Mouse (Mus musculus) right cerebral cortex, postnatal 36 days (tissue): ENCODE measurements around the gene Ppp1r2.

Experiments used
- DNase-seq, 2 experiments: peaks; one replicate each; pipeline ENCODE4 v3.0.0; 2022; ENCODE audit warnings: low spot score in 2 of 2, mixed read lengths in 1 of 2

Gene Ppp1r2

DNA sequence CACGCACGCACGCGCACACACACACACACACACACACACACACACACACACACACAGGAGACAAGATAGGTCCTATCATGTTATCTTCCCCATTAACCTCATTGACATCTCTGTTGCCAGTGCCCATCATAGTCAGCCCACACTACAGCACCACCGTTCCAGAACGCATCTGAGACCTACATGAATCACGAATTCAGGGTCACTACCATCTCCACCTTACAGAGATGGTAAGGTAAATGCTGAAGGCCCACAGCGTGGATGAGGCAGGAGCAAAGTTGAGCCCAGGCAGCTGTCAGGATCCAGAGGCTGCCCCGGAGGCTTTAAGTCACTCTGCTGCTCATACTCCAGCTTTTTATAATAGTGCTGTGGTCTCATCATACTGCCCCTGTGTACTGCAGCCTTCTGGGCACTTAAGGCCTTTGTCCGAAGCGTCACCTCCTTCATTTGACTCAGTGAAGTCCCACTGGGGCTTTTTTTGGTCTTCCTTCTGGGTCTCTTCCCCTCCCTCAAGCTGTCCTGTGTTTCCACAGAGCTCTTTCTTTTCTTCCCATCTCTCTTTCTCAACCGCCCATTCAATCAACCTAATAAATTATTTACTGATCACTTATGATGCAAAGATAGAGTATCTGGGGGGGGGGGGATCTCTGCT is 40.1 kb downstream of the Ppp1r2 start:
- DNase-seq = no peak

DNA sequence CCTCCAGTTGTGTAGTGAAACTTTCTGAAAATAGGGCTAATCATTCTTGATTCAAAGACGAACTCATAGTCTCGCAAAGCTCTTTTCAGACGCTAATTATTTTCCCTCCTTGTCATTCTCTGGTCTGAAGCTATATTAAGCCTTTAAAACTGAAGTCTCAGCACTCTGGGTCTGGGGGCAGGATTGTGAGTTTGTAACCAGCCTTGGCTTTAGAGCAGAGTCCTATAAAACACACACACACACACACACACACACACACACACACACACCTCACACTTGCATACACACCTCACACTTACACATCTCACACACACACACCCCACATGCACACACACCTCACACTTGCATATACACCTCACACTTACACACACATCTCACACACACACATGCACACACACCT is 40.7 kb downstream of the Ppp1r2 start:
- no peak for DNase-seq

DNA sequence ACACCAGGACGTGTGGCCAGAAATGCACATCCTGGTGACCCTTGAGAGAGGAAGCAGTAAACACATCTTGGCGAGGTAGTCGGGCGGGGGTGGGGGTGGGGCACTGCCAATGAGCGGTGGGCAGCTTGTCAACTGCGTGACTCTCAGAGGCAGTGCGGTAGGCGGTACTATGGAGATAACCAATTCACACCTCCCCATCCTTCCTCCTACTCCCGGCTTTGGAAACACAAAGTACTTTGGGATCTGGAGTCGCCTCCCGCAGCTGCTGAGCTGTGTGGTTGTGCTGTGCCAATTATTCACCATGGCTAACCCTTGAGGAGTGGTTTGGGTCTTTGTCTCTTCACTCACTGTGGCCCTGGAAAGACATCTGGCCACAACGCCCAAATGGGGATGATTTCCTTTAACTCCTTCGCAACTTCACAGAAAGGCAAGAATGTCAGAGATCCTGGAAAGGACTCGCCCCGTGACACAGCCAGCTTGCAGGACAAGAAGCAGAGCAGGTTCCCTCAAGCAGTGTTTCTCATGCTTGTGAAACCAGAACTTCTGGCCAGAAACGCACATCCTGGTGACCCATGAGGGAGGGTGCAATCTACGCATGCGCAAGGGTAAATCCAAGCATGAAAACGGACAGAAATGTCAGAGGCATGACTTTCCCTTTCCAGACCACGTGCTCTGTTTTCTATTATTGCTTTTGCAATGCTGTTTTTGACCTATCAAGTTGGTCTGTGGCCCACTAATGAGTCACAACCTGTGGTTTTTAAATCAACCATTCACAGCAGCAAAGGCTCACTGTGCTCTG is 41.3 kb downstream of the Ppp1r2 start:
- peak; percentile 73 to 87 for DNase-seq

DNA sequence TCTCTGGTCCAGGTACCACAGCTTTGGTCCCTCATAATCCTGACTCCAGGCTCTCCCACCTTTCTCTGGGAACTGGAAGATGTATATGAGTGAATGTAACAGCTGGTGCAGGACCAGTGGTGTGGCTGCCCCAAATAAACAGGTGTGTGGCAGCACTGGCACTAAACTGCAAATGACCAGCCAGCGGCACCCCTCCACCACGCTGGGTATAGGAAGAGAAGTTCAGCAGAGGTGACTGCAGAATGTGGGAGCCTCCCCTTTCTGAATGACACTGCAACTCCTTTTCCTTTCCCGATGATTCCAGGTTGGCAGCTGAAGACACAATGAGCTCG is 41.9 kb downstream of the Ppp1r2 start:
- DNase-seq = no peak

DNA sequence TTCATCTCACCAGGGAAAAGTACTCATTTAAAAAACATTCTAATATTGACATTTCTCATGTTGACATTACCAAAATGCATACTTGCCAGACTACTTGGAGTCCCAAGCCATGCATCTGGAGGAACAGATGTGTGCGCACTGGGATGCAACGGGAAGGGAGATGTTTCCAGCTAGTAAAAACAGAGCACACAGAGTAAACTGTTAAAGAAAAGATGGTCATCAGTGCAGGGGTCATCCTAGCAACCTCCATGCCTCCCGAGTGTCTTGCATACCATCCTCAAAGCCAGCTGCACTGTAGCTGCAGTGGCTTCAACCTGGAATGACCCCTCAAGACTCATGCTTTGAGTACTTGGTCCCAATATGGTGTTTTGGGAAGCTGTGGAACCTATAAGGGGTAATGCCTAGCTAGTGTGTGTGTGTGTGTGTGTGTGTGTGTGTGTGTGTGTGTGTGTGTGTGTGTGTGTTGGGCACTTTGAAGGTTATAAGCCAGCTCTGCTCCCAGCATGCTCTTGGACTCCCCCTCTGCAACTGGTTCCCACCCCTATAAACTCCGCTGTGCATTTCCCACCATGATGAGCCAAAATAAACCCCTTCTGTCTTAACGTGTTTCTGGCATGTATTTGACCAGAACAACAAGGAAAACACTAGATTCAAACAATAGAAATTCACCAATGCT is 42.4 kb downstream of the Ppp1r2 start:
- no peak for DNase-seq

DNA sequence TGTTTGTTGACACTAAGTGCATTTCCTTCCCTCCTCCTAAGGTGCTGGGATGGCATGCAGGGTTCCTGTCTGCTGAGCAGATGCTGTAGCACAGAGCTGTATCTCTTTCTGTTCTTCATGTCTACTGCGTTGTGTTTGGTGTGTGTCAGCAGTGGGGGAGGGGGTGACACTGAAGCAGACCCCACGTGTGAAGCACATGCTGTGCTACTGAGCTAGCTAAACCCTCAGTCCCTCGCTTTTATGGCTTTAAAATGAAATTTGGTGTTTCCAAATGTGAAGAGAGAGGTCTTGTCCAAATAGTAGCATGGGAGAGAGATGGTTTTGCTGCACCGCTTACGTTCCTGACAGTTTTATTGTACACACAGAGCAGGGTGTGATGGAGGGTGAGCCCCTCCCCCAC is 43.5 kb downstream of the Ppp1r2 start:
- DNase-seq = no peak

DNA sequence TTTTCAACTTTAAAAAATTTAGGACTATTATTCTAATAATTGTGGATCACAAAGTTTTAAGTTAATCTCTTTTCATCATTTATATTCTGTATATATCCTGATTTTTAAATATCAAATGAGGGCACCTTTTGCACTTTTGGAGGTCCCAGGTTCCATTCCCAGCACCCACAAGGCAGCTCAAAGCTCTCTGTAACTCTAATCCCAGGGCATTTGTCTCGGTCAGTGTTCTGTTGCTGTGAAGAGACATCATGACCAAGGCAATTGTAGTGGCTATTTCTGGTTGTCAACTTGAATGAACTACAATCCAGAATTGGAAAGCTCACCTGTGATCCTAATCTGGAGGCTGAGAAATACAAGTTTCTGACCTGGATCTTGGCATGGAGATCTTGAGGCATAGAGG is 47.3 kb downstream of the Ppp1r2 start:
- no peak for DNase-seq

DNA sequence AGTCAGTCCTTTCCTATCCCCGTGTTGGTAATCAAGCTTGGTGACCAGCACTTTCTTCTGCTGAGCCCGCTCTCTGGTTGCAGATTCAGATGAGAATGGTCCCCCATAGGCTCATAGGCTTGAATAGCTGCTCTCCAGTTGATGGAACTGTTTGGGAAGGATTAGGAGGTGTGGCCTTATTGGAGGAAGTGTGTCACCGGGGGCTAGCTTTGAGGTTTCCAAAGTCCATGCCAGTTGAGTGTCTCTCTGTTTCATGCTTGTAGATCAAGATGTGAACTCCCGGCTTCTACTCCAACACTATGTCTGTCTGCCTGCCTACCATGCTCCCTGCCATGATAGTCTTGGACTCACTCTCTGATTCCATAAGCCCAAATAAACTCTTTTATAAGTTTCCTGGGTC is 59.8 kb downstream of the Ppp1r2 start:
- no peak for DNase-seq

DNA sequence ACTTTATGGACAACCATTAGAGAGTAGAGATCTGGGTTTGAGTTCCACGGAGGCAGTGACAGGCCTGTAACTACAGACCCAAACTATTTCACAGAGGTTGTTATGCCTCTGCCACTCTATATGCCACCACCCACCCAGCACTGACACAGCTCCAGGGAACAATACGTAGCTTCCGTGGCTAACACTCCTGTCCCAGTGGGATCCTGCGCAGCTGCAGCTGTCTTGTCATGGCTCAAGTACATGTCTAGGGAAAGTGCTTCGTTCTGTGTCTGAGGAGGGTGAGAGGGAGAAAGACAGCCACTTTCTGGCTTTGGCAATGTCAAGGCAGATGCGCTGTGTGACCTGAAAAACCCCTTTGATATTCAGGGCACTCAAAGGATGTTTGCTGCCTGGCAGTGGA is 61.6 kb downstream of the Ppp1r2 start:
- no peak for DNase-seq

DNA sequence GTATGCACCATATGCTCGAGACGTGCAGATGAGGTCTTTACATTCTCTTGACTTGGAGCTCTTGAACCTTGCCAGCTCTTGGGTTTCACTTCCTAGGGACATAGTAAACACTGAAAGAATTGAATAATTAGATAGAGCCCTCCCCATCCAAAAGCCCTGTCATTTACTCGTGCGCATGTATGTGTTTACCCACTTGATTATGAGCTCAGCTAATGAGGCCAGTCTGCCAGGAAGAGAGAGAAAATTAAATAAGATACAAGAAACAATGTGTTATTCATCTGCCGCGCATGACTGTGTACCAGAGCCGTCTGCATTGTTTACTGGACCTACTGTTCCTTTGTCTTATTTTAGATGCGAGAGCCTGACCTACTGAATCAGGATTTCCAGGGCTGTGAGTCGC is 63.6 kb downstream of the Ppp1r2 start:
- DNase-seq = no peak

DNA sequence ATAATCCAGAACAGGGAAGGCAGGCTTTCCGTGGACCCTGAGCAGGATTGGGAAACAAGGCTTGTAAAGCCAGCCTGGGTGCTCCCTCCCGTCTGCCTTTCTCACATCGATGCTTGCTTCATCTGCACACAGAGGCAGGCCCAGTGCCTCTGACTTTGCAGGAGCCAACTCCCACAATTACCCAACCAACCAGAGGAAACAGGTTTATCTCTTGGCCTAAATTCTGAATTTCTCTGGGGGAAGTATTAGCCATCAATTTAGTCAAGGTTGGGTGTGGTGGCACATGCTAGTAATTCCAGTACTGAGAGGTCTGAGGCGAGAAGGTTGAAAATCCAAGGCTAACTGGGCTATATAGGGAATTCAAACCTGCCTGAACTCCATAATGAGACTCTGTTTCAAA is 64.6 kb downstream of the Ppp1r2 start:
- DNase-seq = no peak

DNA sequence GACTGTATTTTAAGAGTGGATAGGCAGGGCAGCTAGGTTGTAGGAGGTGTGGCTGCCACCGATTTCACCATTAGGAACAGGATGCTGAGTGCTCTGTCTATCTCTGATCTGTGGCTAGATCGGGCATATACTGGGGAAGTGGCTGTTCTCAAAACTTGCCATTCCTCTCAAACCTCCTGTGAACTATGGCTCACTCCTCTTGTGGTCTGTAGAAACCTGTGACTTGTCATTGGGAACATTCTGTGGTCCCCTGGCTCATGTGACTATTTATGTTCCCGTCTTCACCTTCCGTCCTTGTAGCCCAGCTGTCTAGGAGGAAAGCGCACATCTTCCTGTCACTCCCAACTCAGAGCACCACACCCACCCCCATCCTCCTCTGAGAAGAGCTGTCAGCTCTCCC is 65.2 kb downstream of the Ppp1r2 start:
- DNase-seq = no peak

DNA sequence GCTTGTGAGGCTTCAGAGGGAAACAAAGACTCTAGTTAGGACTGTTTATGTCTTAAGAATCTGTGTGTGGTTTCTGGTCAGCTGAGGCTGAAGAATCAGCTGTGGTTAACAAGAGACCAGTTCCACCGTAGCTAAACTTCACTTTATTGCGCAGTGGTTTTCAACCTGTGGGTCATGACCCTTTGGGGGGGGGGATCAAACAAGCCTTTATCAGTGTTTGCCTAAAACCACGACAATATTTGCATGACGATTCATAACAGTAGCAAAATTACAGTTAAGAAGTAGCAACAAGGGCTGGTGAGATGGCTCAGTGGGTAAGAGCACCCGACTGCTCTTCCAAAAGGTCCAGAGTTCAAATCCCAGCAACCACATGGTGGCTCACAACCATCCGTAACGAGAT is 69.4 kb downstream of the Ppp1r2 start:
- no peak for DNase-seq

DNA sequence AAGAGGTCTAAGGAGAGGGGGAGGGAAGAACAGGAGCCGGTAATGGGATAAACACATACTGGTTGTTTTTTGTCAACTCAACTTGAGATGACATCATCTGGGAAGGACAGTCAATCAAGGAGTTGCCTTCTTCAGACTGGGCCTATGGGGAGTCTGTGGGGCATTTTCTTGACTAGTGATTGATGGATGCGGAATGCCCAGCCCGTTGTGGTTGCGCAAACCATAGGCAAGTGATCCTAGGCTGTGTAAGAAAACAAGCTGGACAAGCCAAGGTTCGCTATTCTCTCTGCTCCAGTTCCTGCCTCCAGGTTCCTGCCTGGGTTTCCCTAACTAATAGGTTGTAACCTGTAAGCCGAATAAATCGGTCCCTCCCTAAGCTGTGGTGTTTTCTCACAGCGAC is 69.9 kb downstream of the Ppp1r2 start:
- DNase-seq = no peak

DNA sequence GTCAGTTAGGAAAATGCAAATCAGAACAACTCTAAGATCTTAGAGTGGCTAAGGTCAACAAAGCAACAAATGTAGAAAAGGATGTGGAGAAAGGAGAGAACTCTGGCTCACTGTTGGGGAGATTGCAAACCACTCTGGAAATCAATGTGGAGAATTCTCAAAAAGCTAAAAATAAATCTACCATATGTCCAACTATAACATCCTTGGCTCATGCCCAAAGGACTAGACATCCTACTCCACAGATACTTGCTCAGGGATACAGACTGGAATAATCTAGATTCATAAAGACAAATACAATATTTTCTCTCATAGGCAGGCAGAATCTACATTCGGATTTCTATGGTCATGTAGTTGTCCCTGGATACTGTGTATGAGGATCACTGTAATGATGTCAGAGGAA is 70.9 kb downstream of the Ppp1r2 start:
- no peak for DNase-seq

DNA sequence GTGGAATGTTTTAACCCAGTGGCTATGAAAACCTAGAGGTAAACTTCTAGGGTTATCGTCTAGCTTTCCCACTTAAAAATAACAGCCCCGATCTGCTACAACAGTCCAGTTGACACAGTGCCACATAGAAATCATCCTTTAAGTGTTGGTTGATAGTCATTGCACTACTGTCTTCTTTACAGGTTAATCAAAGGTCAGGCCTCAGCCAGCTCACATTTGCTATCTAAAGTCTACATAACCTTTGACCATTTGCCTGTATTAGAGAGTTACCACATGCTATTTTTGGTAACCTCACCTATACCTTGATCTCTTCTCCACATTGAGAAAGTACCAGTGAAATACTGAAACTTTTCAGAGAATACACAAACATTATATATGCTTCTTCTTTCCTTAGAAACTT is 73.4 kb downstream of the Ppp1r2 start:
- DNase-seq = no peak
